Mouse (Mus musculus) heart, embryonic 11.5 days (tissue): ENCODE results near the gene Lrrc4. TPM values are rescaled to one million over a fixed set of nuclear protein-coding genes. Genes with fewer than 3 reads are reported as not detected.

Experiments used
- polyA plus RNA-seq: library from polyadenylated mRNA; unstranded; fragments of >200 nt; fragmentation: Nextera tagmentation; extraction: Ambion mirVana; gene quantifications from 2 replicates; pipeline ENCODE4 v1.2.1, GENCODE M21; 2014

Gene Lrrc4
- polyA plus RNA-seq, 1 experiment from 2014 or later, result 1.1 TPM

Other genes with a start within 250 kb of the Lrrc4 start
- gene Lep, start 228.5 kb upstream of the Lrrc4 start, polyA plus RNA-seq, result not detected in 2 replicates